In the genomic region with DNA sequence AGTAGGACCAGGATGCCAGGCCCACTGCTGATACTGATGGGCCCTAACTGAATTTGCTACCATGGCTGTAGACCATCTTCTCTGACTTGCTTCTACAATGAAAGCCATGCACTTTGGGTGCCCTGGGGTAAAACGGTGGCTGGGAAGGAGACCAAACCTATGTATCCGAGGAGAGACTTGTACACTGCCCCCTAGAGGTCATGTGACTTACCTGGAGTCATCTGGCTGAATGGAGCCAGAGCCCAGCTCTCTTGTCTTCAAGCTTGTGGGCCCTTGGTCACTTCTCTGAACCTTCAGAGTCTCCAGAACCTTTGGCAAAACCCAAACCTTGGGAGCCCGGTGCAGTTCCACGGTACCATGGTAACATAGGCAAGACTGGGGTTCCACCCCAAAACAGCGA, we compare ENCODE assay signal across 12 mouse cellular contexts.
DNase-seq lines count a peak whose midpoint lies in the region; ATAC-seq and TF ChIP-seq lines count a peak whose summit lies in the region.
"Had no signal": no experiment of that assay in that cellular context is flagged by ENCODE, and none has a peak within 500 bp of the region (broad histone marks: within the 10 kb centered on the region; RNA-seq: fewer than 3 reads in every experiment).

No protein-coding gene starts in this region.

- TF ChIP-seq EP300 in liver, embryonic 14.5 days (IDR thresholded peaks at IDR 0.05; ENCODE audit: low read depth), result no peak

- 78% methylated on average over 5 of the region's 5 CpGs for WGBS in forebrain, postnatal 0 days
- WGBS in forebrain, embryonic 15.5 days, result 81% methylated on average over 5 of the region's 5 CpGs
- 64% methylated on average over 5 of the region's 5 CpGs for WGBS in liver, embryonic 14.5 days (ENCODE audit: insufficient replicate concordance)
- WGBS in liver, embryonic 11.5 days, result 77% methylated on average over 5 of the region's 5 CpGs

- H3K4me2 ChIP-seq in forebrain, postnatal 0 days (ENCODE audit: low read depth), result no peak overlapping the region
- no peak overlapping the region for H3K4me2 ChIP-seq in forebrain, embryonic 15.5 days (replicated peaks)
- H3K4me2 ChIP-seq in liver, embryonic 14.5 days (ENCODE audit: low read depth), result no peak overlapping the region
- no peak overlapping the region for H3K4me2 ChIP-seq in liver, embryonic 11.5 days
- H3K4me2 ChIP-seq: hindbrain, embryonic 15.5 days; liver, embryonic 15.5 days had no signal

- no peaks in the 10 kb centered on the region for H3K4me1 ChIP-seq in forebrain, postnatal 0 days (ENCODE audit: insufficient read depth)
- H3K4me1 ChIP-seq in forebrain, embryonic 15.5 days, result peaks cover 11% of the 10 kb centered on the region
- H3K4me1 ChIP-seq in liver, embryonic 14.5 days (replicated peaks; ENCODE audit: control insufficient read depth in 2 of 2, insufficient read depth in 2 of 2, low read length in 1 of 2), result no peaks in the 10 kb centered on the region
- H3K4me1 ChIP-seq in liver, embryonic 11.5 days (replicated peaks; ENCODE audit: control insufficient read depth, insufficient read depth, low read length), result no peaks in the 10 kb centered on the region; the same call in 1 of the 2 replicates
- H3K4me1 ChIP-seq: liver, embryonic 15.5 days had no signal

- no peak overlapping the region for H3K27ac ChIP-seq in forebrain, postnatal 0 days (ENCODE audit: low read depth, low read length)
- no peak overlapping the region for H3K27ac ChIP-seq in forebrain, embryonic 15.5 days (replicated peaks)
- no peak overlapping the region for H3K27ac ChIP-seq in liver, embryonic 14.5 days
- H3K27ac ChIP-seq in liver, embryonic 11.5 days (ENCODE audit: low read depth, low read length), result no peak overlapping the region
- H3K27ac ChIP-seq: forebrain, embryonic 10.5 days; hindbrain, embryonic 15.5 days; liver, embryonic 15.5 days had no signal

- no peaks in the 10 kb centered on the region for H3K27me3 ChIP-seq in forebrain, postnatal 0 days (ENCODE audit: insufficient read depth, low read length)
- H3K27me3 ChIP-seq in forebrain, embryonic 15.5 days, result no peaks in the 10 kb centered on the region
- H3K27me3 ChIP-seq in liver, embryonic 14.5 days (ENCODE audit: control insufficient read depth, insufficient read depth, low read length), result no peaks in the 10 kb centered on the region
- no peaks in the 10 kb centered on the region; the same call in 1 of the 2 replicates for H3K27me3 ChIP-seq in liver, embryonic 11.5 days (replicated peaks; ENCODE audit: control insufficient read depth, insufficient read depth, low read length)
- H3K27me3 ChIP-seq: heart, embryonic 12.5 days; hindbrain, embryonic 15.5 days; liver, embryonic 15.5 days had no signal

- no peaks in the 10 kb centered on the region for H3K9me3 ChIP-seq in forebrain, postnatal 0 days (ENCODE audit: low read length)
- no peaks in the 10 kb centered on the region for H3K9me3 ChIP-seq in forebrain, embryonic 15.5 days
- no peaks in the 10 kb centered on the region for H3K9me3 ChIP-seq in liver, embryonic 14.5 days (ENCODE audit: control insufficient read depth, low read length)
- no peaks in the 10 kb centered on the region for H3K9me3 ChIP-seq in liver, embryonic 11.5 days (ENCODE audit: control insufficient read depth, low read length)
- H3K9me3 ChIP-seq: forebrain, embryonic 10.5 days; heart, embryonic 12.5 days; hindbrain, embryonic 15.5 days; liver, embryonic 15.5 days had no signal

- H3K36me3 ChIP-seq in forebrain, postnatal 0 days (ENCODE audit: insufficient read depth), result no peaks in the 10 kb centered on the region
- H3K36me3 ChIP-seq in forebrain, embryonic 15.5 days, result no peaks in the 10 kb centered on the region
- H3K36me3 ChIP-seq in liver, embryonic 14.5 days (replicated peaks; ENCODE audit: control insufficient read depth, insufficient read depth, low read depth), result no peaks in the 10 kb centered on the region
- no peaks in the 10 kb centered on the region for H3K36me3 ChIP-seq in liver, embryonic 11.5 days (ENCODE audit: control insufficient read depth, insufficient read depth, low read length)
- H3K36me3 ChIP-seq: forebrain, embryonic 10.5 days; heart, embryonic 12.5 days; hindbrain, embryonic 15.5 days; liver, embryonic 15.5 days had no signal

- peak; percentile 13; the same call in 1 of the 2 replicates for TF ChIP-seq CTCF in forebrain, postnatal 0 days (IDR thresholded peaks at IDR 0.05; ENCODE audit: low read depth)
- peak; percentile 61 for TF ChIP-seq CTCF in liver, embryonic 14.5 days (IDR thresholded peaks at IDR 0.05; ENCODE audit: low read depth)

- no peak overlapping the region for H3K4me3 ChIP-seq in forebrain, postnatal 0 days (ENCODE audit: low read depth, low read length)
- H3K4me3 ChIP-seq in forebrain, embryonic 15.5 days, result no peak overlapping the region
- no peak overlapping the region for H3K4me3 ChIP-seq in liver, embryonic 14.5 days (ENCODE audit: insufficient read depth in 1 of 2, low read depth in 2 of 2, low read length in 2 of 2)
- no peak overlapping the region for H3K4me3 ChIP-seq in liver, embryonic 11.5 days (ENCODE audit: low read depth, low read length)
- H3K4me3 ChIP-seq: forebrain, embryonic 10.5 days; heart, embryonic 12.5 days; hindbrain, embryonic 15.5 days; liver, embryonic 15.5 days had no signal

- H3K9ac ChIP-seq in forebrain, postnatal 0 days, result no peak overlapping the region
- H3K9ac ChIP-seq in forebrain, embryonic 15.5 days (replicated peaks), result no peak overlapping the region
- H3K9ac ChIP-seq in liver, embryonic 14.5 days (replicated peaks), result no peak overlapping the region
- no peak overlapping the region for H3K9ac ChIP-seq in liver, embryonic 11.5 days (ENCODE audit: low read depth, low read length)
- H3K9ac ChIP-seq: heart, embryonic 12.5 days; hindbrain, embryonic 15.5 days; liver, embryonic 15.5 days had no signal

- no peak for ATAC-seq in forebrain, postnatal 0 days
- ATAC-seq in forebrain, embryonic 15.5 days (replicated peaks), result no peak
- no peak for ATAC-seq in liver, embryonic 14.5 days (ENCODE audit: insufficient read depth)
- no peak for ATAC-seq in liver, embryonic 11.5 days (replicated peaks; ENCODE audit: low FRiP score)

- DNase-seq in forebrain, postnatal 0 days, result no peak
- DNase-seq in liver, embryonic 14.5 days (ENCODE audit: low read depth in 3 of 3, low spot score in 3 of 3), result no peak
- no peak for DNase-seq in liver, embryonic 11.5 days (ENCODE audit: low spot score)
- DNase-seq in ZHBTc4 (ENCODE audit: low read depth, low spot score), result peak; percentile 30
- DNase-seq in thymus, postnatal 14 days, result peak; percentile 38
- DNase-seq in adrenal gland, postnatal 4 days (ENCODE audit: low spot score in 2 of 2), result no peak
- DNase-seq: kidney, postnatal 14 days had no signal

Comparison
In these comparisons a context has a peak if more than half of its experiments do, and no peak if none do; other contexts are left out.
1. DNase-seq: peak in ZHBTc4 (single experiment) and thymus, postnatal 14 days (single experiment); none in forebrain, postnatal 0 days (single experiment), liver, embryonic 14.5 days (0 of 3), liver, embryonic 11.5 days (single experiment) and adrenal gland, postnatal 4 days (0 of 2).